Mouse (Mus musculus) embryo, embryonic 10.5 days (tissue): ENCODE measurements at regions not wholly inside any gene's neighbourhood (a gene's known extent, or its start where the extent isn't known, plus 50 kb on each side); places are given as distances from the start of the nearest gene placed in this dataset.
A peak's percentile ranks its signal among the peaks of the same experiment; 100 is the strongest.

ENCODE experiments used
- DNase-seq: peaks from one replicate; pipeline ENCODE4 v3.0.0-alpha.2; 2015; ENCODE audit warnings: low spot score

DNA sequence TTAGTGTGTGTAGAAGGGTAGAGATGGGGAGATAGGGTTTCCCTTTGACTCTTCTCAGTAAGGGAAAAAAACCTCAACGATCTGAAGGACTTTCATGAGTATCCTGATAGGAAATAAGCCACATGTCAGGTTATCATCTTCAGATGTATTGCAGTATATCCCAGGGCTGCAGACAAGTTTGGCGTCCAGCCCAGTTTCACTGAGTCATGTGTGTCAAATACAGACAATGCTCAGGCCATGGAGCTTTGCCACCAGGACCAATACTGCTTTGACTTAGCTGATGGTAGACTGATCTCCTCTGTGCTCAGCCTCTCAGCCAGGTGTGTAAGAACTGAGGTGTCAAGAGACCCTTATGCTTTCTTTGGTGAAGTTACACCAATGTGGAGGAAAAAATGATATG is 62.9 kb downstream of the Cst10 start:
- DNase-seq = no peak

DNA sequence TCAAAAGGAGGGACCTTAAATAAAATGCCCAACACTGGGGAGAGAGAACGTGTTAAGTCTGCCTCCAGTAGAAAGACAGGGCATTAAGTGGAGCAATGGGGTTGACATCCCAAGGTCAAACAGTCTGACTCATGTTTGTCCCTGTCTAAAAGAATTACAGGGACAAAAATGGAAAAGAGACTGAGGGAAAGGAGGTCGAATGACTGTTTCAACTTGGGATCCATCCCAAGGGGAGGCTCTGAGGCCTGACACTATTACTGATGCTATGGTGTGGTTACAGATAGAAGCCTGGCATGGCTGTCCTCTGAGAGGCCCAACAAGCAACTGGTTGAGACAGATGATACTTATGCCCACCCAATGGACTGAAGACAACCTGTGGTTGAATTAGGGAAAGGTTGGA is 67.6 kb downstream of the Cst10 start:
- no peak for DNase-seq

DNA sequence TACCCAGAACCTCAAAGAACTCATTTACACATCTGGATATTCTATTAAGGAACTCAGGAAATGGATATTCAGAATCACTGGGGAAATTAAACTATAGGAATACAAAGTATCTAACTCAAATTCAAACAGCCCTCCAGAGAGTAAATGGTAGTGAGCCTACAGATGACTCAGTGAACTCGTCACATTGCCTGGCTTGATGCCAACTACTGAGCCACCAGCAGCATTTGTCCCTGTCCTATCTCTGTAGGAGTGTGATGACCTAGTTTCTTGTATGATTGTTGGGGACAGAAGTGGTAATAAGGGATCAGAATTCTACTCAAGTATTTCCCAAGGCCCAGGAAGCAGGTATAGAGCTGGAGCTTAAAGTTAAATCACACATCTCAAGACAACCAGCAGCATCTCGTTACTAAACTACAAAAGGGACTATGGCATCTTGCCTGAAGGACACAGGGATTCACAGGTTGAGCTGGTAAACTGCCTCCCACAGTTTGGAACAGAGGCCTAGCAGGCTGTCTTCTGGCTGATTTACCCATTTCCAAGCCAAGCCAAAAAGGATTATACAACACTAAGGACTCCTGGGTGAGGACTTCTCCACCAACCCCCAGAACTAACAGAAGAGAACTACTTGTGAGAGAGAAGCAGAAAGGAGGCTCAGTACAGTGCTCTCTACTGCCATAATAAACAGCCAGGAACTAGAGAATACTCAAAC is 88.6 kb downstream of the Cst10 start:
- DNase-seq = no peak

DNA sequence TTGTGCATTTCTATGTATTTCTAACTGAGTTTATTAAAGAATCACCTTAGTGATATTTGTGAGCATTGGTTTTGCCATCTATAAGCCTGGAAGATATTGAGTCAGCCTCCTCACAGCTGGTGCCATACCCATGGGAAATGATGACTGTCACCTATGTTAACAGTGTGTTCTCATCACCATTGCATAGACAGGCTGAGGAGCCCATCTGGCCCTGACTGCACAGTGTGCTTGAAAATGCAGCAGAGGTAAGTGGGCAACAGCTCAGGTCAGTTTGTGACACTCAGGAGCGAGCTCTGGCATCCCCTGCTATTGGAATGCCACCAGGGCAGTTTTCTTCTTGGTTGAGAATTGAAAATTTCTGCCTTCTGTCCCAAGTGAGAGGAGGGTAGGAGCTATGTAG is 108.0 kb downstream of the Cst10 start:
- no peak for DNase-seq

DNA sequence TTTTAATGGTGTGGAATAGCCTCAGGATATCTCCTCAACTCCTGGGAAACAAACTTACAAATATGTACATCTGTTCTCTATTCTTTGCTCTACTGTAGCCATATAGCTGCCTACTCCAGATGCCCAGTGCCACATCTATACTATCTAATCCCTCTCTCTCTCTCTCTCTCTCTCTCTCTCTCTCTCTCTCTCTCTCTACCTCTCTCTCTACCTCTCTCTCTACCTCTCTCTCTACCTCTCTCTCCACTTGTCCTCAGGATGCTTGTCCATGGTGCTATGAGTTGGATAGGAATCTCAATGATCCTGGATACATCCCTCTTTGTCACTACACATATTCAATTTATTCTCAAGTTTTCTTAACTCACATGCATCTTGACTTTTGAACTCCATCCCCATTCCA is 119.6 kb downstream of the Cst10 start:
- no peak for DNase-seq

DNA sequence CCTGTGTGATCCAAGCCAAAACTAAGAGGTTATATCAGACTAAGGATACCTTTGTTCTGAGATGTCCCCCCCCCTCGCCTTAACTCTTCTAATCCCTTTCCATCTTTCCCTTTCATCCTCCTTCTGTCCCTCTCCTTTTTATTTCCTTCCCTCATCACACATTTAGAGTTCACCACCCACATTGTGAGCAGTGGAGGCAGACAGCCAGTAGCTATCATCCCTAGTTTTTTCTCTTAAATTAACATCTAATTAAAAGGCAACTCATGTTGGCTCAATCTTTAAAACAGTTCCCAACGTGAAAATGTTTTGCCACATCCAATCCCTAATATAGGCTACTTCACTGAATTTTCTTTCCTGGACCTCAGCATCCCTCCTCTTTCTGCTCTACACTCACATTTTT is 138.0 kb downstream of the Cst10 start:
- DNase-seq = no peak

DNA sequence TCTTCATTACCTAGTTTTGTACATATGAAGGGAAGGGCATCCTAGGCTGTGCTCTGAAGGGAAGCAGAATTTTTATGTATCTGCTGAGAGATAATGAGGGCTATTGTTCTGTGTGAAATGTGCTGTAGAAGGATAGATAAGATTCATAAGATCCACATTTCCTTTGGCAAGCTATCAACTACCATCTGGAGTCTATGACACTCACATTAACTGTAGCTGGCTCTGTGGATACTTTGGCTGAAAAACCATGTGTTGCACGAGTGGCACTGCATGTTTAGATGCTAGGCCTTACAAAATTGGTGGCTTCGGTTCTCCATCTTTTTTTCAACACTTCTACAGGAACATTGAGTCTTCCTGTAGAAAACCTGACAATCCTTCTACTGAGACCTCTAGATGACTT is 140.9 kb downstream of the Cst10 start:
- DNase-seq = no peak

DNA sequence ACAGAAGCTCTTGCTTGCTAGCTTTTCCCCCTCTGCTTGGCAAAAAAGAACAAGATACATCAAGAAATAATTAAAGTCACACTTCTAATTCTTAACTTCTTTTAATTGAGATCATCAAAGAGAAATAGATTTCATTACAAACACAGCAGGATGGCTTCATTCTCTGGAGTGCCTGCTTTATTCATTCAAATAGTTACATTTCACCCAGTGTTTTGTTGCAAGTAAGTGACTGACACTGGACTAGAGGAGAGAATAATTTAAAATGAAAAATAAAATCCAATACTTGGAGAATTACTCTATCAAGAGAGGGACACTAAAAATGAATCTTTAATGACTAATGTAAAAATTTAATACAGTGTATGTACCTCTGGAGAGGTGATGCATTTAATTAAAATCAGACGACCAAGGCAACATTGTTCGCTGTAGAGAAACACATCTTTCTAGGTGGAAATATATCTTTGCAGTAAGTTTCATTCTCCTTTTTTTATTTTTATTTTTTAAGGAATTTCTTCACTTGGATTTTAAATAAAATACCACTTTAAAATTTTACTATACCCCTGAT is 141.9 kb downstream of the Cst10 start:
- DNase-seq = no peak

DNA sequence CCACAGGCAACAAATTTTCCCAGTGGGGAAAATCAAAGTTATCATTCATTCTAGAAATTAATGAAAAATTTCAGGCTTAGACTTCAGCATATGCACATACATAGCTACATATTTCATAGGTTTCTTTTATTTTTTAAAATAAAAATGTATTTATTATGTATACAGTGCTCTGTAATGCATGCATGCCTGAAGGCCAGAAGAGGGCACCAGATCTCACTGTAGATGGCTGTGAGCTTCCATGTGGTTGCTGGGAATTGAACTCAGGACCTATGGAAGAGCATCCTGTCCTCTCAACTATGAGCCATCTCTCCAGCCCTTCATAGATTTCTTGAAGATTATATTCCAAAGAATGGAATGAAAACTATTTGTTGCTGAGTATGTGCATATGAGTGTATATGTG is 150.4 kb downstream of the Cst10 start:
- no peak for DNase-seq

DNA sequence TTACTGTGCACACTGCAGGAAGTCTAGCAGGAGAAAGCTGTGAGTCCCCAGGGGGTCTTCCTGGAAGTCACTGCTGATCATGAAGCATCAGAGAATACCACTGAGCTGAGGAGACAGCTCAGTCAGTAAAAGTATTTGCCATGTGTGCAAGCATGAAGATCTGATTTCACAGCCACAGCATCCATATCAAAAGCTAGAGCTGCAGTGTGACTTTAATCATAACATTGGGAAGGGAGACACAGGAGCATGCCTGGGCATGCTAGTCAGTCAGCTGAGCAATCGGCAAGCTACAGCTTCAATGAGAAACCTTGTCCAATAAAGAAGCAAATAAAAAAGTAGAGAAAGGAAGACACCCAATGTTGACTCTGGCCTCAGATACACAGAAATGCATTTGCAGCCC is 168.9 kb downstream of the Cst10 start:
- DNase-seq = peak; percentile 1

DNA sequence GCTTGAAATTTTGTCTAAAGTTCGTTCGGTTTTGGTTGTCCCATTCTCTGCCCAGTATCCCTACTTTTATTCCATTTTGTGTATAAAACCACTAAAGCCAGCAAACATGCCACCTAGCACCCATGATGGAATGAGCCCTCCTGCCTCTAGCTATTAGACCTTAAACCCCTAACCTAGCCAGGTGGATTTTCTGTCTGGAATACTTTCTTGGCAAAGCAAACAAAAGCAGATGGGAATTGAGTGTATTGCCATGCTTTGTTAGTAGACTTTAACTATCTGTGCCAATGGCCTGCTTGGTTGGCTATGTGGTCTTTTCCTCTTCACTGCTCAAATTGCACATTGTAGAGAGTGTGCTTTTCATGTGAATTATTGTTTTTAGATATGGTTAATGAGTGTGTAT is 197.7 kb downstream of the Cst10 start:
- DNase-seq = no peak

DNA sequence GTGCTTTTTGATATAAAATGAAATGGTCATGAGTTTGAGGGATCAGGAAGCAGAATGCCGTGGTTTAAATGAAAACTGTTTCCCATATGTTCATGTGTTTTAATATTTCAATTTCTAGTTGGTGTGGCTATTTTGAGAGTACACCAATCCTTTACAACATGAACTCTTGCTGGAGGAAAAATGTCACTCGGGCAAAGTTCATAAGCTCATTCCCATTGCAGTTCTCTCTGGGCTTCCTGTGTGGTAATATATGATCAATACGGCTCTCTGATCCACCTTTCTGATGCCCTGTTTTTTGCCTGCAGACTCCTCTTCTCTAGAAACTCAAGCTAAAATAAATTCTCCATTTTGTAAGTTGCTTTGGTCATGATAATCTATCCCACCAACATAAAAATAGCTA is 208.5 kb downstream of the Cst10 start:
- no peak for DNase-seq

DNA sequence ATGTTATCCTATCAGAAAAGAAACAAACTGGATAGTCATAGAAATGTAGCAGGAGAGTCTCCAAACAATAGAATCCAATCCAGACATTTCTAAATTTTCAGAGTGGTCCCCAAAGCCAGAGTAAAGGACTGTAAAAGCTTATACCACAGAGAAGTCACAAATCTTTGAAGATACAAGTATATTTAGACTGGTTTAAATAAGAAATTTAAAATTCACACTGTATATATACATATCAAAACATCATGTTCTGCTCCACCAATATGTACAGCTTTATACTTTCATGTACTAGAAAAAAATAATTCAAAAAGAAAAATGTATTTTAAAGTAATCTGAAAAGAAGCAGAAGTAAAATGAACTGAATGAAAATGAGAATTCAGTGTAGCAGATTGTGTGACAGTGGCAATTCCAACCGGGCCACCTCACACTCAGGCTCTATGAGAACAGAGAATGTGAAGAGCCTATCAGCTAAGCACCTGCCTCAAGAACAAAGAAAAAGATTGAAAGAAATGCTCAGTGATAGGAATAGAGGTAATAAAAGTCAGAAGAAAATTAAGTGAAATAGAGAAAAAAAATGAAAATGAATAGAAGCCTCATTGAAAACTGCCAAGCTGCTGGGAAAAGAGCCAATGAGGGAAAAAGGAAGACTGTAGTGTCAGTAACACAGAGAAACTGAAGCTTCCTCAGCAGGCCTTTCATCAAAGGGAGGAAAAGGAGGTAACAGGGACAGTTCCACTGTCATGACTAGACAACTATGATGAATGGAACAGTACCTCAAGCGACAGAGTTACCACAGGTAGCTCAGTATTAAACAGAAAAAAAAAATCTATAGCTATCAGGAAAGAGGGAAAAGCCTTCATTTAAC is 209.5 kb downstream of the Cst10 start:
- DNase-seq = no peak

DNA sequence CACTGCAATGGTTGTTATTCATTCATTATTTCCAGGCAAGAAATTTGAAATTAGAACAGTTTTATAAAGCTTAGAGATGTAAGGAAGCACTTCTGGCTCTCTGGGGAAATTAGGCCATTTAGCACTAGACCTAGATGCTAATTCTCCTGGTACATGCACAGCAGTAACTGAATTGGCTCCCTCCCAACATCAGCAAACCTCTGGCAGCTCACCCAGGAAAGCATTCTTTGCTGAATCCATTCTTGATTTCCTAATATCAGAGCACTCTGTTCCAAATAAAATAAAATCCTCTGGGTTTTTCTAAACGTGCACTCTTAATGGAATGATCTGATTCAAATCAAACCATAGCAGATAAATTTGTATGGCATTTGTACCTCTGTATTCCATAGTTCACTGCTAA is 203.4 kb upstream of the Syndig1 start:
- DNase-seq = no peak

DNA sequence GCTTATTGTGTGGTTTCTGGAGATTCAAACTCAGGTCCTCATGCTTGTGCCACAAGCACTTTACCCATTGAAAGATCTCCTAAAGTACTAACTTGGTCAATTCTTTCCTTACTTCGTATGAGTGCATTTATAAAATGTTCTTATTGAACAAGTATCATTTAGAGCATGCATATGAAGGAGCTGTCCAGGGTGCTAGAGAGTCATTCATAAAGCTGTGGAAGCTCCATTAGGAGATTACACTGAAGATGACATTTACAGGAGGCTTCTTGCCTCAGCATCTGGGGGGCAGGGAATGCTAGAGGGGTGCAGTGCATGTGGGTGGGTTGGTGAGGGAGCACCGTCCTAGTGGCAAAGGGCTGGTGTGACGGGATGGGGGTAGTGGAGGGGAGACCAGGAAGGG is 187.8 kb upstream of the Syndig1 start:
- DNase-seq = peak; percentile 50

DNA sequence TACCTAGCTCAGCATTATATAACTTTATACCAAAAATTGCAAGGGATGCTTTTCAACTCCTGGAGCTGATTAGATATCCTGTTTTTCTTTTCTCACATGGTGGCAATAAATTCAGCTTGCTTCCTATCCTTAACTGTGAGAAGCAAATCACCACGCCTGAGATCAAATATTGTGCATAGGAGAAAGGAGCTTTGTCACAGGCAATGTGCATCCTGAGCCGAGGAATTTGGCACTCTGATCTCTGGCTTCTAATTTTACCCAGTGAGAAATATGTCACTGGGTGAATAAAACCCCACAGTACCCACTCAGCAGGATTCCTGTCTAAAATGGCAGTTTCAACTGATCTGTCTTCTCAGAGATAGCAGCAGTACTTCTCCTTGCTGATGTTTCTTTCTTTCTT is 177.2 kb upstream of the Syndig1 start:
- no peak for DNase-seq

DNA sequence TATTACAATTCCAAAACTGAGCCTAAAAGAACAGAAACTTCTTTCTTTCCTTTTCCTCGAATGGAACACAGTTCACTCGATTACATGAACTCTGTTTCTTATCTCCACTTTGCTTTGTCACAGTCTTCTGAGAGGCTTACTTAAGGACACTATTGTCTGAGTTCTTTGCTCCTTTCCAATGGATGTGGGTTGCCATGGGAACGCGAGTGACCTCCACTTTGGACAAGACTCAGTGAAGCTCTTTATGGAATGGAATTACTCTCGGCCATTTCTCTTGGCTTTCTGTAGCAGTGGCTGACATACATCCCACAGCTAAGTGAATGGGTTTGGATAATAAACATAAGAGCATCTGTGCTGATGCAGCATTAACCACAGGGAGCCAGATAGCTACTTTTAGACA is 167.9 kb upstream of the Syndig1 start:
- peak; percentile 42 for DNase-seq

DNA sequence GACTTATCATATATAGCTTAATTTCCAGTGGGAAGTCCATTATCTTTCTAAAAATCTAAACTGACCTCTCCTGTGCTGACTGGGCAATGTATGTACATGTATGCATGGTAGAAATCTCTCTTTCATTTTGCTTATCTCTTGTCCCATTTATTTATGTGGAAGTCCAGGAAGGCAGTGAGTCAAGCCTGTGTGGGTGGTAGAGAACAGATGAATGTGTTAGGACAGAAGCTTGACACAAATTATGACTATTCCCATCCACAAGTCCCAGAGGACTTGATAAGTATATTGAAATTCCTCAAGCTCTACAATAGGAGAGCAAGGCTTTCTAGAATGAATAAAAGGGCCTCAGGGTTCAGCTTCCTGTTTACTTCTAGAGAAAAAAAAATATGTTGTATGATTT is 164.6 kb upstream of the Syndig1 start:
- no peak for DNase-seq

DNA sequence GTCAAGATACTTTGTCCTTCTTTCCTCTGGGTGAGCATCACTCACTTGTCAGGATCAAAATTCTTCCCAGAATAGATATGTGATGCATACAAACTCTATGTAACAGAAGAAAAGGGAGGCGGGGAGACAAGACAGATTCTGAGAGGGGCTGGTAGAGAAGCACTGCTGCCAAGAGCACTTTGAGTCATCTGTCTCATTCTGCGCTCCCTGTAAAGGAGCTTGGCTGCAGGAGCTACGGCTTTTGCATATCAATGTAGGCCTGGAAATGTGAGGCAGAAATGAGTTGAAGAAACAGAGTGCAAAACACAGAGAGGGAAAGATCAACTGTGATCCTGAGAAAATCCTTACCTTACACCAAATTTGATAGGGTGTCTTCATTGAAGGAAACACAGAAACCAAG is 162.6 kb upstream of the Syndig1 start:
- DNase-seq = no peak

DNA sequence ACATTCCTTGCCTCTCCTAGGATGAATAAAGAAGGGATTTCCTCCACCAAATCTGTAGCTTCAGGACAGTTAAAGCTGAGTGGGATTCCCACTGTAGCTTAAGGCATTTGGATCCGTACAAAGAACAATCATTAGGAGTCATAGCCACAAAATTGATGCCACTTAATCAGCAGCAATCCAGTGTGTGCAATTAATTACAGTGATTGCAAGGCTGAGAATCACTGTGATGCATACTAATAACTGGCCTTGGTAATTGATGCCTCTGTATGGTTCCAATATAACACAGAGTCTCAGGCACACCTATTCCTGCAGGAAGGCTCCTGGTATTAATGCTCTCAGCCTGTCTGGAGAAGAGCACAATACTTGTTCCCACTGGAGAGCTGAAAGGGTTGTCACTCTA is 157.1 kb upstream of the Syndig1 start:
- no peak for DNase-seq

DNA sequence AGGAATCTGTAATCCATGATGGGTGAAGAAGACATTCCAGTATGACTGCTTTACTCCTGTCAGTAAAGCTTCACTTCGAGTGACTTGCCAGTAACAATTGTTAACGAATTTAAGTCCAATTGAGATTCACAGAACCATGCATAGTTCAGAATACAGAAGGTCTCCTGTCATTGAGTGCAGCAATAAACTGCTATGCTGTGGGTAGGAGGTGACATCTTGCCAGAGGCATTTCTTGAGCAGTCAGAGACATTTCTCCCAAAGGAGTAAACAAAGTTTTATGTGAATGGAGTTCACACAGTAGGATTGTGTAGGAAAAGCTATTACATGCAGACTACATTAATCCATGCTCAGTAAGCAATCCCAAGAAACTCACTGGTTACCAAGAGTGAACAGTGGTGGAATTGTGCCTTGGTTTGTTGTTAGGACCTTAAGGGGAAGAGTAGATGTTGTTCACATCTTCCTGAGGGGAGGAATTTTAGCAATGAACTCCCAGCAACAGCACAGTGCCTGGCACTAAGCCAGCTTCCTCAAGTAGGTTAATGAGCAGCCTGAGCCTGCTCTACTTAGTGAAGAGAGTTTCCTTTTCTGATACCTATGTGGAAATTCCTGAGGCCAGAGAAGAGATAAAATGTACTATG is 149.1 kb upstream of the Syndig1 start:
- no peak for DNase-seq

DNA sequence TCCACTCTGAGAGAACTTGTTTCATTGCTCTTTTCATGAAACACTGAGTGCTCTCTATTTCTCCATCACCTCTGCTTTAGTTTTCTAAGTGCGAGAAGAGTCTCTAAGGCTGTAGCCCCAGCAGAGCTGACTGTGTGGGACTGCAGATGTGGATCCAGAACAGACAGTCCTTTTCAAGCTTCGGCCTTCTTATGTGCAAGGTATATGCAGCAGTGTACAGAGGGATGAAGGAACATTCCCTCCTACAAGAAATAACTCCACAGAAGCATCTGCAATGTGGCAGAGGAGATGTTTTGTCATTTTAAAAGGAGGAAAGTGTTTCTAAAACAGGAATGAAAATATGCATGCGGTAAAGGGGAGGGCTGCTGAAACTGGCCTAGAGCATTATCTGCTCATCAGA is 106.7 kb upstream of the Syndig1 start:
- DNase-seq = no peak

DNA sequence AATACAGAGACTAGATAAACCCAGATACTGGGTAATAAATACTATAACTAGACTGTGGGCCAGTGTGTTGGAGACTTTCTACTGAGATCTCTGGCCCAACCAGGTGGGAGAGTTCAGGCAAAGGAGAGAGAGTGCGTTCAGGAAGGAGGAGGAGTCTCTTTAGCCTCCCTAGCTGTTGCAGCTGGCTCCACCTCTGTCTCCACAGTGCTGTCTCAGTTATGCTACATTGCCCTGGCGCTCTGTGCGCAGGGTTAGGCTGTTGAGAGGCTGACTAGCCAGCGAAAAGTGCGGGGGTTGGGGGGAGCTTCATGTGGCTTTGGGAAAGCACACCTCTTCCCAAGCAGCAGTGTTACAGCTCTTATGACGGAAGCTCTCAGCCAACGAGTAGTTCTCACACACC is 104.7 kb upstream of the Syndig1 start:
- DNase-seq = peak; percentile 6
